Mouse (Mus musculus) kidney, postnatal 0 days (tissue): Measurements from ENCODE around the gene Tcl1b2. TPM values are rescaled to one million over a fixed set of nuclear protein-coding genes. Genes with fewer than 3 reads are reported as not detected.

Experiments used
- polyA plus RNA-seq: library from polyadenylated mRNA; unstranded; fragments of >200 nt; fragmentation: Nextera tagmentation; extraction: Ambion mirVana; gene quantifications from 2 replicates; pipeline ENCODE4 v1.2.1, GENCODE M21; 2015

Tcl1b2 gene
- polyA plus RNA-seq, 1 experiment from 2014 or later = not detected

Other genes with a start within 250 kb of the Tcl1b2 start
- gene Syne3, start 136.2 kb upstream of the Tcl1b2 start, polyA plus RNA-seq = 1.0 and 1.3 TPM in 2 replicates
- gene Glrx5, start 113.3 kb upstream of the Tcl1b2 start, polyA plus RNA-seq = 222 and 225 TPM in 2 replicates
- gene Tcl1b1, start 13.7 kb downstream of the Tcl1b2 start, polyA plus RNA-seq = not detected in 2 replicates
- gene Tcl1b5, start 30.3 kb downstream of the Tcl1b2 start, polyA plus RNA-seq = not detected in 2 replicates
- gene Tcl1b3, start 45.0 kb downstream of the Tcl1b2 start, polyA plus RNA-seq = not detected in 2 replicates
- gene Tcl1b4, start 55.9 kb downstream of the Tcl1b2 start, polyA plus RNA-seq = not detected in 2 replicates
- not detected in 2 replicates for gene Tcl1, start 76.8 kb downstream of the Tcl1b2 start, polyA plus RNA-seq
- 0.11 and 0.12 TPM in 2 replicates for gene Tunar, start 187.9 kb downstream of the Tcl1b2 start, polyA plus RNA-seq